Mouse (Mus musculus) gastrocnemius, postnatal 10 days (tissue): ENCODE measurements at regions not wholly inside any gene's neighbourhood (a gene's known extent, or its start where the extent isn't known, plus 50 kb on each side); places are given as distances from the start of the nearest gene placed in this dataset.

Experiments used
- DNase-seq: peaks from one replicate; pipeline ENCODE4 v3.0.0; 2021; ENCODE audit warnings: mixed read lengths

- peak; percentile 38 for DNase-seq
Observed at GRCm38 (mm10) chr3:52600581-52600980, 332.4 kb downstream of the Foxo1 start.

GRCm38 (mm10) chr3:52600146-52600545 is 332.0 kb downstream of the Foxo1 start:
- DNase-seq: no peak

- no peak for DNase-seq
Observed at GRCm38 (mm10) chr3:52586418-52586817, 318.3 kb downstream of the Foxo1 start.

- no peak for DNase-seq
Observed at GRCm38 (mm10) chr3:52579917-52580316, 311.8 kb downstream of the Foxo1 start.

- DNase-seq: no peak
Observed at GRCm38 (mm10) chr3:52579096-52579495, 311.0 kb downstream of the Foxo1 start.

- no peak for DNase-seq
Observed at GRCm38 (mm10) chr3:52576703-52577244, 308.6 kb downstream of the Foxo1 start.

- DNase-seq: no peak
Observed at GRCm38 (mm10) chr3:52575237-52575798, 307.2 kb downstream of the Foxo1 start.

GRCm38 (mm10) chr3:52574341-52574740 is 306.2 kb downstream of the Foxo1 start:
- no peak for DNase-seq

- no peak for DNase-seq
Observed at GRCm38 (mm10) chr3:52573806-52574205, 305.7 kb downstream of the Foxo1 start.

- no peak for DNase-seq
Observed at GRCm38 (mm10) chr3:52572514-52573485, 304.7 kb downstream of the Foxo1 start.

- DNase-seq: no peak
Observed at GRCm38 (mm10) chr3:52567606-52568372, 299.7 kb downstream of the Foxo1 start.

- DNase-seq: no peak
Observed at GRCm38 (mm10) chr3:52563595-52563994, 295.5 kb downstream of the Foxo1 start.

GRCm38 (mm10) chr3:52562816-52563215 is 294.7 kb downstream of the Foxo1 start:
- DNase-seq: no peak

GRCm38 (mm10) chr3:52559481-52559880 is 291.3 kb downstream of the Foxo1 start:
- no peak for DNase-seq

- DNase-seq: no peak
Observed at GRCm38 (mm10) chr3:52558765-52559164, 290.6 kb downstream of the Foxo1 start.

GRCm38 (mm10) chr3:52557296-52557695 is 289.2 kb downstream of the Foxo1 start:
- DNase-seq: no peak

- no peak for DNase-seq
Observed at GRCm38 (mm10) chr3:52555038-52555437, 286.9 kb downstream of the Foxo1 start.

GRCm38 (mm10) chr3:52554490-52554889 is 286.4 kb downstream of the Foxo1 start:
- DNase-seq: no peak

- DNase-seq: no peak
Observed at GRCm38 (mm10) chr3:52548201-52548893, 280.2 kb downstream of the Foxo1 start.

- DNase-seq: no peak
Observed at GRCm38 (mm10) chr3:52546035-52546434, 277.9 kb downstream of the Foxo1 start.

GRCm38 (mm10) chr3:52543006-52543405 is 274.9 kb downstream of the Foxo1 start:
- no peak for DNase-seq

- no peak for DNase-seq
Observed at GRCm38 (mm10) chr3:52540862-52541380, 272.8 kb downstream of the Foxo1 start.
